Mouse (Mus musculus) retina, postnatal 7 days (tissue): ENCODE data around the gene Garnl3.

Experiments used
- DNase-seq: peaks from one replicate; pipeline ENCODE4 v3.0.0-alpha.2; 2012; ENCODE audit warnings: low read depth, low spot score

The Garnl3 gene

GRCm38 (mm10) chr2:33131500-33132092 lies at the start of gene Garnl3:
Gene Garnl3 (minus strand): TSS chr2:33131654.
- DNase-seq, result peak; percentile 23

DNA sequence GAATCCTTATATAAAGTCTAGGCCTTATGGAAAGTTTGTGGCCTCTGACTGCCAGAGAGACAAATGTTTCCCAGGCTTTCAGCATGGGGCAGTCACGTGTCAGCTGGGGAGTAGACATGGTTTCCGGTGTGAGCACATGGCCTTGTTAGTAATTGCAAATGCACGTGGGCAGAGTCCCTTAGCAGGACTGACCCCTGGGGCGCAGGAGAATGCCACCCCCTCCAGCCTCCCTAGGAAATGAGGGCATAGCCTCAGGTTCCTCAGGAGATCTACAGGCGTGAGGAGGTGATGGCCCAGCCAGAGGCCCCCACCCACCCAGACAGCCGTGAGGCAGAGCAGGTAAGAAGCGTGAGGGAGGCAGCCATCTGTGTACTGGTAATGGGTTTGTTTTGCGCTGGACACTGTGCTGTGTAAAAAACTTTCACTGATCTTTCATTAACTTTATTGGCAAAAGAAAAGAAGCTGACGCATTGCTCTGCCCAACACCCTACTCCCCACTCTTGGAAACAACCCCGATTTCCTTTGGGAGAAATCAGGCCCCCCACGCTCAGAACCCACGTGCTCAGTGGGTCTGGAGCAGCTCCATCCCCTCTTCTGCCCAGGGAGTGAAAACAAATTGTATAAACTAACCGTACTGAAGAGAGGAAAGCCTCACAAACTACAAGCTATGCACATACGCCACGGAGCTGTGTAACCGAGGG lies 48.6 kb upstream of the Garnl3 start:
- DNase-seq, result no peak

GRCm38 (mm10) chr2:33179171-33179929 lies 47.9 kb upstream of the Garnl3 start:
- no peak for DNase-seq

GRCm38 (mm10) chr2:33178243-33178932 lies 46.9 kb upstream of the Garnl3 start:
- no peak for DNase-seq

- DNase-seq, result no peak
Observed at GRCm38 (mm10) chr2:33177443-33178242, 46.2 kb upstream of the Garnl3 start.

DNA sequence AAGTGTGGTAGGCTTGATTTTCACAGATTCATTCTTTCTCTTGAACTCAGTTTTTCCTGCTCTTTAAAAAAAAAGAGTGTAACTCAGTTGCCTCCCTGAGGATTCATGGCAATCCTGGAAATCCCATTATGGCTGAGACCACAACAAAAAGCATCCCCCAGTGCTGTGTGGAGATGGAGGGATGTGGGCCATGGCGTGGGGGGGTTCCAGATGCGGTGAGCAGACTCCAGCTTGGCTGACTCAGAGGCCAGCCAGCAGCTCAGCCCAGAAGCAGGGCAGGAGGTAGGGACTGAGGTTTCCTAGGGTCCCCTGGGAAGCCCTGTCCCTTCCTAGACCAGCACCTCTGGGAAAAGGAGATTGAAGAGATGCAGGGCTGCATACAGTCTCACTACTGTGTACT lies 45.5 kb upstream of the Garnl3 start:
- no peak for DNase-seq

DNA sequence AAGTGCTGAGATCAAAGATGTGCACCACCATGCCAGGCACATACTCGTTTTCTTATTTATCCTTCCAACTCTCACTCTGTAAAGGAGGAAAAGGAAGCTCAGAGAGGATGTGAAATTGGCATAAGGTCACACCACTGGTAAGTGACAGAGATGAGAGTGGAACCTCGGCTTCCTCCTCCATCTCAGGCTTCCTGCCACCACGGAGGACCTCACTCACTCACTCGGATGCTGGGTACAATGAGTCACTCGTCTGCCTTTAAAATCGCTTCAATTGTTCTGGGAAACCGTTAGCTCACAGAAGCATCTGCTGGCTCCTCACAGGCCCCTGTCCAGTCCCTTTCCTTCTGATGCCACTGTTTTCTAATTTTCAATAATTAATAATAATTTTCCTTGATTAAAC lies 45.1 kb upstream of the Garnl3 start:
- DNase-seq, result no peak

DNA sequence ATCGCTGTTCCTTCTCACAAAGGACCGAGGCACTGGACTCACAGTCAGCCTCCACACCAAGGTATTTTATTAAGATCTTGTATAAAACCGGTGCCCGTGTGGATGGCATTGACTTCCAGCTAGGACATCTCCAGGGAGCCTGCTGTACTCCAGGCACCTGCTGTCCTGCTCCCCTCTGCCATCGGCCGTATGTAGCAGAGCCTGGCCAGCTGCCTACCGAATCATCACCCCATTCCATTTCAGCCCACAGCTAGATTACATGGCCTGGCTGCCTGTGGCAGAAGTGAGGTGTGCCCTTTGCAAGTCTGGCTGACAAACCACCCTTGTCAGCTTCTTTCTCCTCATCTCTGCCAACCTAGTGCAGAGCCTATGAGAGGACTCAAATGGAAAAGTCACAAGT lies 42.2 kb upstream of the Garnl3 start:
- DNase-seq, result no peak

- DNase-seq, result no peak
Observed at GRCm38 (mm10) chr2:33173126-33173525, 41.7 kb upstream of the Garnl3 start.

- DNase-seq, result no peak
Observed at GRCm38 (mm10) chr2:33170777-33171565, 39.5 kb upstream of the Garnl3 start.

GRCm38 (mm10) chr2:33169445-33169844 lies 38.0 kb upstream of the Garnl3 start:
- no peak for DNase-seq

DNA sequence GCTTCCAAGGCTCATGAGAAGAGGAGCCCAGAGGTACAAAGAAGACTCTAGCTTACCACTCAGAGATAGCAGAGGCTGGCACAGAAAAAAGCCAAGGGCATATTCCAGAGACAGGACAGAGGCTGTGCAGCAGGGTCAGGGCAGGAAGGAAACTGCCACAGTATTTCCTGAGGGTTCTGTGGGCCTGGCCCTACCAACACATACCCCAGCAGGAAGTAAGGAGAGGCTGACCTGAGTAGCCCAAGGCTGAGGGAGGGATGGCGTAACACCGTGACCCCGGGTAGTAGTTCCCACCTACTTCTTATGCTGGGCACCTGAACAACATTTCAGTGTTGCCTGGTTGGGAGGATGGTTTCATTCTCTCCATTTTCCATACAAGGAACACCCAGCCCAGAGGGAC lies 35.6 kb upstream of the Garnl3 start:
- DNase-seq, result no peak

DNA sequence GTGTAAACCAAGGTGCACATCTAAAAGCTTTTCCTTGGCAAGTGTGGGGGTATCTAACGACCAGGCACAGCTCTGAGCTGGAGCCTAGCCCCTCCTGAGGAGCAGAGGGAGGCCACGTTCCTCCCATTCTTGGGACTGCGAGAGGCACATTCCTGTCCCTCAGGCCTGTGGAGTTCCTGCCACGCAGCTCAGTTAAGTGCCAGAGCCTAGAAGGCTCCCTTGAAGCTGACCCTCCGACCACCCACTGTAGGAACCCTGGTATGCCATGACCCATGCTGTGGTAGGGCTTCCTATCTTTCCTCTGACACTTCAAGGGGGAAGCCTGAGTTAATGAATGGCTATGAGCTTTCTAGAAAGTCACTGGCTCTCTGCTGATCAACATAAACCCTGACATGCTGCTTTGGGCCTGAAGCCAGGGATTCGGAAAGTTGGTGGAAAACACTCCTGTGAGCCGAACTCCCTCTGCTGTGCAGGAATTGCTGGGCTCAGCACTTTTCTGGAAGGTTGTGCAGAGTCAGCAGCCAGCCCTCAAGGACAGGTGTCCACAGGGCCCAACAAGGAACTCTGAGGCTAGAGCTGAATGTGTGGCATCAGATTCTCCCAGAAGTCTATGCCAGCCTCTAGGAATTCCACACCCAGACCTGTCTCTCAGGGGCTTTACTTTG lies 34.4 kb upstream of the Garnl3 start:
- no peak for DNase-seq

DNA sequence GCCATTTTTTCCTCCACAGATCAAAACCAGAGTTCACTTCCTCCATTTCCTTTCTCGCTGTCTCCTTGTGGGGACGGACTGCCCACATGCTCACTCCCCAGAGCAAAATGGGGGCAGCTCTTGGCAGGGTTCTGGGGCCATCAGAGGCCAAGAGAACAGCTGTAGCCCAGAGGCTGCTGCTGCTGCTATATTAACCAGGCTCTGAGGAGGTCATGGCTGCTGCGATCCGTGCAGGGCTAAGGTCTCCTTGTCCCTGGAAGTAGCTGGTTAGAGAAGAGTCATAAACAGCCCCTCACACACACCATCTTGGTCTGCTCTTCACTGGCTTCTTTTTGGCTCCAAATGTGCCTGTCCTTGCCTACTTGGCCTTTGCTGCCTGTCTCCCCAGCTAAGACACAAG lies 33.8 kb upstream of the Garnl3 start:
- DNase-seq, result no peak

GRCm38 (mm10) chr2:33164646-33165045 lies 33.2 kb upstream of the Garnl3 start:
- no peak for DNase-seq

DNA sequence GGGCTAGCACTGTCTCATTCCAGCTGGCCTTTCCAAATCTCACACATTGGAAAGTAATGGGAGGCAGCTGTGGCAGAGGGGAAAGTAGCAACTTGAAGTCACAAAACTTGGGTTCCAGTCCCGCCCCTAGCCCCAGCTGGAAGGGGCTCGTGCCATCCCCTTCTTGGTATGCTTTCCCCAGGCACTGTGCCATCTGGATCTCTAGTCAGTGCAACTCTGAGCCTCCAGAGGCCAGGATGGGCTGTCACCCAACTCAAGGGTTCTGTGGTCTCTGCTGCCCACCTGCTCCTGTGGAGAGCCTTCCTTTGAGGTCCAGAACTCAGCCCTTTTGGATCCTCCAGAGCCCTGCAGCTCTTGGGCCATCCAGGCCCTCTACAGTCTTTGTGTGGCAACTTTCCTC lies 30.7 kb upstream of the Garnl3 start:
- DNase-seq, result no peak

GRCm38 (mm10) chr2:33160326-33160973 lies 29.0 kb upstream of the Garnl3 start:
- no peak for DNase-seq

GRCm38 (mm10) chr2:33159593-33159992 lies 28.1 kb upstream of the Garnl3 start:
- DNase-seq, result no peak

- no peak for DNase-seq
Observed at GRCm38 (mm10) chr2:33158895-33159294, 27.4 kb upstream of the Garnl3 start.
